Mouse (Mus musculus) bone marrow macrophage, adult 2 months (primary cell): ENCODE data around the gene Tmem235.

Experiments used
- CTCF ChIP-seq: IDR thresholded peaks from 2 replicates; pipeline ENCODE4 v1.5.1; 2012; ENCODE audit warnings: low read depth, mild to moderate bottlenecking, low read length, moderate library complexity
- POLR2A ChIP-seq: IDR thresholded peaks from 2 replicates; pipeline ENCODE4 v1.6.1; 2012; ENCODE audit warnings: mild to moderate bottlenecking, low read depth, low read length, borderline replicate concordance

- no peak for TF ChIP-seq CTCF
- TF ChIP-seq POLR2A: 0 out of 2 replicates have a peak, but pooled peaks have one; percentile 1
Observed at GRCm38 (mm10) chr11:117878892-117879291, 18.3 kb downstream of the Tmem235 start.
